30 mouse cellular contexts compared by ENCODE assay signal in the genomic region with DNA sequence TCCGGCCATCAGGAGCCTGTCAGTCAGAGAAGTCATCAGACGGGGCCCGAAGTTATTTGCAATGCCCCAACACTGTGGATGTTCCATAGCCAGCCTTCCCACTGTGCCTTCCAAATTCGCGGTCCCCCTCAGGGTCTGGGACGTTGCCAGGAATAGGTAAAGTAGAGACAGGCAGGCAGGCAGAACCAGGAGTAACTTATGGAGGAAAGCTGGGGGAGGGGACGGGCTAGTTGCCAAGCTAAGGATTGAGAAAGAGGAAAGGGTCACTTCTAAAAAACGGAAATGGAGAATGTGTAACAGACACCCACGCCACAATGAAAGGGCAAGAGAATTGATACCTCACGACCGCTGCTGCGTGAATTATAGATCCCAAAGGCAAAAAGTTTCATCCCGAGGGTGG.
DNase-seq lines count a peak whose midpoint lies in the region; ATAC-seq and TF ChIP-seq lines count a peak whose summit lies in the region.
"Had no signal": no experiment of that assay in that cellular context is flagged by ENCODE, and none has a peak within 500 bp of the region (broad histone marks: within the 10 kb centered on the region; RNA-seq: fewer than 3 reads in every experiment).

No protein-coding gene starts in this region.

- no peak overlapping the region for H3K4me2 ChIP-seq in intestine, embryonic 14.5 days (ENCODE audit: low read length)
- no peak overlapping the region for H3K4me2 ChIP-seq in intestine, postnatal 0 days (replicated peaks; ENCODE audit: low read depth)
- no peak overlapping the region for H3K4me2 ChIP-seq in lung, postnatal 0 days (replicated peaks; ENCODE audit: low read depth, low read length)
- H3K4me2 ChIP-seq: forebrain, embryonic 12.5 days; heart, embryonic 13.5 days; hindbrain, embryonic 15.5 days; limb, embryonic 15.5 days; midbrain, embryonic 13.5 days; neural tube, embryonic 13.5 days had no signal

- H3K9ac ChIP-seq in intestine, embryonic 14.5 days (ENCODE audit: low read length), result no peak overlapping the region
- H3K9ac ChIP-seq in intestine, postnatal 0 days (ENCODE audit: low read depth, low read length), result no peak overlapping the region
- no peak overlapping the region for H3K9ac ChIP-seq in lung, postnatal 0 days (replicated peaks; ENCODE audit: low read depth)
- H3K9ac ChIP-seq: forebrain, embryonic 12.5 days; heart, embryonic 13.5 days; hindbrain, embryonic 15.5 days; limb, embryonic 15.5 days; liver, embryonic 14.5 days; midbrain, embryonic 13.5 days; neural tube, embryonic 13.5 days had no signal

- no peak overlapping the region for H3K27ac ChIP-seq in intestine, embryonic 14.5 days (ENCODE audit: low read depth)
- H3K27ac ChIP-seq in intestine, postnatal 0 days (ENCODE audit: low read depth, low read length), result no peak overlapping the region
- H3K27ac ChIP-seq in lung, postnatal 0 days (ENCODE audit: low read length), result no peak overlapping the region
- no peak overlapping the region for H3K27ac ChIP-seq in limb, embryonic 10.5 days
- H3K27ac ChIP-seq: forebrain, embryonic 12.5 days; heart, adult 2 months; heart, embryonic 13.5 days; hindbrain, embryonic 15.5 days; limb, embryonic 15.5 days; liver, embryonic 14.5 days; midbrain, embryonic 13.5 days; neural tube, embryonic 13.5 days had no signal

- no peak for TF ChIP-seq EP300 in lung, postnatal 0 days (IDR thresholded peaks at IDR 0.05)

- no peaks in the 10 kb centered on the region for H3K27me3 ChIP-seq in intestine, embryonic 14.5 days (replicated peaks; ENCODE audit: control insufficient read depth, insufficient read depth, low read length)
- H3K27me3 ChIP-seq in intestine, postnatal 0 days (replicated peaks; ENCODE audit: control insufficient read depth, insufficient read depth, low read length), result no peaks in the 10 kb centered on the region
- no peaks in the 10 kb centered on the region for H3K27me3 ChIP-seq in lung, postnatal 0 days (replicated peaks; ENCODE audit: insufficient read depth, low read length)
- H3K27me3 ChIP-seq in limb, embryonic 10.5 days (ENCODE audit: low read depth, poor library complexity, severe bottlenecking), result no peaks in the 10 kb centered on the region
- H3K27me3 ChIP-seq: forebrain, embryonic 12.5 days; heart, embryonic 13.5 days; hindbrain, embryonic 15.5 days; limb, embryonic 15.5 days; midbrain, embryonic 13.5 days; neural tube, embryonic 13.5 days had no signal

- no peaks in the 10 kb centered on the region for H3K36me3 ChIP-seq in intestine, embryonic 14.5 days (ENCODE audit: control insufficient read depth, insufficient read depth, low read length)
- no peaks in the 10 kb centered on the region for H3K36me3 ChIP-seq in intestine, postnatal 0 days (ENCODE audit: control insufficient read depth, insufficient read depth)
- H3K36me3 ChIP-seq in lung, postnatal 0 days (ENCODE audit: insufficient read depth, low read length), result no peaks in the 10 kb centered on the region
- H3K36me3 ChIP-seq in limb, embryonic 10.5 days, result no peaks in the 10 kb centered on the region
- H3K36me3 ChIP-seq: forebrain, embryonic 12.5 days; heart, embryonic 13.5 days; hindbrain, embryonic 15.5 days; limb, embryonic 15.5 days; midbrain, embryonic 13.5 days; neural tube, embryonic 13.5 days had no signal

- 84% methylated on average over 13 of the region's 13 CpGs for WGBS in intestine, embryonic 14.5 days
- 89% methylated on average over 13 of the region's 13 CpGs for WGBS in intestine, postnatal 0 days
- whole genome bisulfite sequencing in lung, postnatal 0 days, result 80% methylated on average over 13 of the region's 13 CpGs
- WGBS in limb, embryonic 10.5 days, result 87% methylated on average over 13 of the region's 13 CpGs

- 0 out of 2 replicates have a peak, but pooled peaks cover 6% of the 10 kb centered on the region for H3K4me1 ChIP-seq in intestine, embryonic 14.5 days (replicated peaks; ENCODE audit: control insufficient read depth, insufficient read depth, low read length)
- no peaks in the 10 kb centered on the region for H3K4me1 ChIP-seq in intestine, postnatal 0 days (replicated peaks; ENCODE audit: control insufficient read depth, insufficient read depth, low read length)
- no peaks in the 10 kb centered on the region for H3K4me1 ChIP-seq in lung, postnatal 0 days (ENCODE audit: insufficient read depth, low read depth, low read length)
- no peaks in the 10 kb centered on the region for H3K4me1 ChIP-seq in limb, embryonic 10.5 days
- H3K4me1 ChIP-seq: forebrain, embryonic 12.5 days had no signal

- DNase-seq in intestine, embryonic 14.5 days (ENCODE audit: low spot score), result peak; percentile 45
- peak; percentile 6 to 17 for DNase-seq in lung, adult 18-20 months
- DNase-seq in lung, postnatal 0 days (ENCODE audit: low spot score), result no peak
- peak; percentile 70 for DNase-seq in gonadal fat pad, adult 2 months (ENCODE audit: low read depth)
- no peak for DNase-seq in limb, embryonic 10.5 days (ENCODE audit: low spot score)
- DNase-seq in spleen, postnatal 4 days (ENCODE audit: low spot score in 2 of 2), result no peak
- DNase-seq: adrenal gland, postnatal 14 days; cerebellum, adult 11 months; cerebellum, adult 9-11 months; gastrocnemius, postnatal 14 days; heart, adult 2 months; heart, postnatal 10 days; kidney, postnatal 36 days; layer of hippocampus, postnatal 36 days; left cerebral cortex, postnatal 4 days; retina, postnatal 1 day; right cerebral cortex, postnatal 14 days; thymus, postnatal 4 days had no signal

- TF ChIP-seq CTCF in intestine, postnatal 0 days (IDR thresholded peaks at IDR 0.05; ENCODE audit: low read depth), result no peak
- TF ChIP-seq CTCF in lung, postnatal 0 days (IDR thresholded peaks at IDR 0.05), result no peak

- no peak overlapping the region for H3K4me3 ChIP-seq in intestine, embryonic 14.5 days (ENCODE audit: low read depth, low read length)
- no peak overlapping the region for H3K4me3 ChIP-seq in intestine, postnatal 0 days (ENCODE audit: low read depth, low read length)
- H3K4me3 ChIP-seq in lung, postnatal 0 days (ENCODE audit: low read depth, low read length), result no peak overlapping the region
- no peak overlapping the region for H3K4me3 ChIP-seq in limb, embryonic 10.5 days
- H3K4me3 ChIP-seq: erythroblast, embryonic 14.5 days; forebrain, embryonic 12.5 days; heart, adult 2 months; heart, embryonic 13.5 days; hindbrain, embryonic 15.5 days; limb, embryonic 15.5 days; midbrain, embryonic 13.5 days; neural tube, embryonic 13.5 days had no signal

- no peaks in the 10 kb centered on the region for H3K9me3 ChIP-seq in intestine, embryonic 14.5 days (ENCODE audit: control insufficient read depth, low read length)
- no peaks in the 10 kb centered on the region for H3K9me3 ChIP-seq in intestine, postnatal 0 days (ENCODE audit: control insufficient read depth)
- no peaks in the 10 kb centered on the region for H3K9me3 ChIP-seq in lung, postnatal 0 days (ENCODE audit: low read length)
- no peaks in the 10 kb centered on the region for H3K9me3 ChIP-seq in limb, embryonic 10.5 days (replicated peaks)
- H3K9me3 ChIP-seq: forebrain, embryonic 12.5 days; heart, embryonic 13.5 days; hindbrain, embryonic 15.5 days; limb, embryonic 15.5 days; midbrain, embryonic 13.5 days; neural tube, embryonic 13.5 days had no signal

- no peak for ATAC-seq in intestine, embryonic 14.5 days (replicated peaks; ENCODE audit: low FRiP score, low TSS enrichment, low read depth)
- no peak for ATAC-seq in intestine, postnatal 0 days
- ATAC-seq in lung, postnatal 0 days, result no peak
- ATAC-seq in megakaryocyte, adult 5-6 weeks (ENCODE audit: poor library complexity, severe bottlenecking), result peak; percentile 77
- ATAC-seq: CD4-positive, CD25-positive, alpha-beta regulatory T cell, adult 4 months; inflammation-experienced regulatory T-cells, adult 6 months; midbrain, embryonic 13.5 days had no signal

Comparison
In these comparisons a context has a peak if more than half of its experiments do, and no peak if none do; other contexts are left out.
1. DNase-seq: peak in intestine, embryonic 14.5 days (single experiment), lung, adult 18-20 months (2 of 2) and gonadal fat pad, adult 2 months (single experiment); none in lung, postnatal 0 days (single experiment), limb, embryonic 10.5 days (single experiment) and spleen, postnatal 4 days (0 of 2).